Mouse (Mus musculus) c-Kit-negative CD71-positive TER-119-positive erythroid progenitor cells, embryonic 14.5 days (primary cell): ENCODE results near the gene Trmt10a.

Experiments used
- DNase-seq: peaks from one replicate; pipeline ENCODE4 v3.0.0-alpha.2; 2013; ENCODE audit warnings: low read depth, low spot score

Gene Trmt10a

GRCm38 (mm10) chr3:138143315-138144059 is at the start of gene Trmt10a:
Trmt10a (plus strand) TSS chr3:138143448.
- peak; percentile 96 for DNase-seq

GRCm38 (mm10) chr3:138095301-138095700 is 47.9 kb upstream of the Trmt10a start:
- no peak for DNase-seq

- no peak for DNase-seq
Measured at GRCm38 (mm10) chr3:138095718-138096117, 47.5 kb upstream of the Trmt10a start.

GRCm38 (mm10) chr3:138096263-138097028 is 46.8 kb upstream of the Trmt10a start:
- no peak for DNase-seq

GRCm38 (mm10) chr3:138097718-138098117 is 45.5 kb upstream of the Trmt10a start:
- no peak for DNase-seq

GRCm38 (mm10) chr3:138101936-138102335 is 41.3 kb upstream of the Trmt10a start:
- DNase-seq = no peak

GRCm38 (mm10) chr3:138103690-138104089 is 39.6 kb upstream of the Trmt10a start:
- DNase-seq = no peak

GRCm38 (mm10) chr3:138105056-138105455 is 38.2 kb upstream of the Trmt10a start:
- DNase-seq = no peak

GRCm38 (mm10) chr3:138106887-138107286 is 36.4 kb upstream of the Trmt10a start:
- no peak for DNase-seq

GRCm38 (mm10) chr3:138110910-138111782 is 32.1 kb upstream of the Trmt10a start:
- no peak for DNase-seq

GRCm38 (mm10) chr3:138114106-138114505 is 29.1 kb upstream of the Trmt10a start:
- no peak for DNase-seq

GRCm38 (mm10) chr3:138116871-138117270 is 26.4 kb upstream of the Trmt10a start:
- DNase-seq = no peak

- no peak for DNase-seq
Measured at GRCm38 (mm10) chr3:138118392-138118791, 24.9 kb upstream of the Trmt10a start.

GRCm38 (mm10) chr3:138118831-138119230 is 24.4 kb upstream of the Trmt10a start:
- no peak for DNase-seq

- DNase-seq = no peak
Measured at GRCm38 (mm10) chr3:138119444-138120105, 23.7 kb upstream of the Trmt10a start.

- no peak for DNase-seq
Measured at GRCm38 (mm10) chr3:138121461-138121860, 21.8 kb upstream of the Trmt10a start.

- DNase-seq = no peak
Measured at GRCm38 (mm10) chr3:138123842-138124241, 19.4 kb upstream of the Trmt10a start.

GRCm38 (mm10) chr3:138129110-138129509 is 14.1 kb upstream of the Trmt10a start:
- DNase-seq = no peak

- DNase-seq = no peak
Measured at GRCm38 (mm10) chr3:138130692-138131091, 12.6 kb upstream of the Trmt10a start.

GRCm38 (mm10) chr3:138131168-138131567 is 12.1 kb upstream of the Trmt10a start:
- no peak for DNase-seq

GRCm38 (mm10) chr3:138133463-138133862 is 9.8 kb upstream of the Trmt10a start:
- DNase-seq = no peak
